Mouse (Mus musculus) hindbrain, embryonic 11.5 days (tissue): ENCODE results near the gene Chid1. TPM values are rescaled to one million over a fixed set of nuclear protein-coding genes. Genes with fewer than 3 reads are reported as not detected.

Experiments used
- ATAC-seq: fragments of 200-750 bp; cut with Nextera tagmentation; 2 replicates; pipeline ENCODE4 v1.8.0; 2017; ENCODE audit warnings: mild to moderate bottlenecking, moderate TSS enrichment, moderate library complexity; ENCODE audit not compliant: low FRiP score
- DNase-seq: peaks from one replicate; pipeline ENCODE4 v3.0.0-alpha.2; 2015; ENCODE audit warnings: low spot score
- H3K27ac ChIP-seq: fragments of 300-500 bp; sonication (generic); 2 replicates; pipeline ENCODE4 v1.5.1; 2014; ENCODE audit warnings: mild to moderate bottlenecking, low read depth, low read length
- H3K27me3 ChIP-seq: fragments of 300-500 bp; sonication (generic); 2 replicates; pipeline ENCODE4 v1.6.1; 2014; ENCODE audit warnings: mild to moderate bottlenecking, low read length, moderate library complexity, mixed read lengths; ENCODE audit not compliant: control insufficient read depth, insufficient read depth
- H3K36me3 ChIP-seq: fragments of 300-500 bp; sonication (generic); 2 replicates; pipeline ENCODE4 v1.6.1; 2014; ENCODE audit warnings: mild to moderate bottlenecking, low read length, moderate library complexity, mixed read lengths; ENCODE audit not compliant: control insufficient read depth, insufficient read depth
- H3K4me1 ChIP-seq: fragments of 300-500 bp; sonication (generic); replicated peaks from 2 replicates; pipeline ENCODE4 v1.6.1; 2014; ENCODE audit warnings: low read length, mixed read lengths; ENCODE audit not compliant: control insufficient read depth, insufficient read depth
- H3K4me2 ChIP-seq: fragments of 300-500 bp; sonication (generic); replicated peaks from 2 replicates; pipeline ENCODE4 v1.6.1; 2014; ENCODE audit warnings: mild to moderate bottlenecking, low read depth, low read length
- H3K4me3 ChIP-seq: fragments of 300-500 bp; sonication (generic); 2 replicates; pipeline ENCODE4 v1.5.1; 2014; ENCODE audit warnings: low read depth, low read length
- H3K9ac ChIP-seq: fragments of 300-500 bp; sonication (generic); 2 replicates; pipeline ENCODE4 v1.6.1; 2014; ENCODE audit warnings: low read depth, low read length
- H3K9me3 ChIP-seq: fragments of 300-500 bp; sonication (generic); 2 replicates; pipeline ENCODE4 v1.6.1; 2016; ENCODE audit warnings: low read length; ENCODE audit not compliant: control insufficient read depth
- WGBS: fragments of 180-500 bp; shearing (Covaris S2); extraction: QIAGEN DNeasy Blood & Tissue Kit; methylation state at CpG from one replicate; pipeline ENCODE4 v1.1.7; 2014; 5-methylcytosine and 5-hydroxymethylcytosine counted together
- polyA plus RNA-seq: library from polyadenylated mRNA; unstranded; fragments of >200 nt; fragmentation: Nextera tagmentation; extraction: Ambion mirVana; gene quantifications from 2 replicates; pipeline ENCODE4 v1.2.1, GENCODE M21; 2014

Gene Chid1
- polyA plus RNA-seq, 1 experiment from 2014 or later: 24.1 TPM

DNA sequence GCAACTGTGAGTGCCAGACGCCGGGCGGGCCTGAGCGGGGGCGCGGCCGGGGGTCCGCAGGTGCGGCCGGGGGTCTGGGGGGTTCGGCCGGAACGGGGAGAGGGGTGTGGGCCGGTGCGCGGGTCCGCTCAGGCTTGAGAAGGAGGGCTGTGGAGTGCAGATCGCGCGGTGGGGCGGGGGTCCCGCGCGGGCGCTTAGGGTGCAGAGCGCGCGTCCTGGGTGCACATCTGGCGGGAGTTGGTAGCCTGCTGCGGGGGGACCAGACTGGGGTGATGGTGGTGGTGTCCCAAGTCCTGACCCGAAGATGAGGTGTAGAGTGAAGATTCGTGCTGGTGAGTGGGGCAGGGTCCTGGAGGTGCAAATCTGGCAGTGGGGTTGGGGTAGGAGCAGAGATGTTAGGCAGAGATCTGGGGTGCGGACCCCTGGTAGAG lies 22.8 kb upstream of the Chid1 start:
- Histone ChIP-seq H3K4me2 (peak overlapping the region; percentile 88), H3K27ac (peak overlapping the region; percentile 85), H3K9ac (peak overlapping the region; percentile 96), H3K4me1 (0 out of 2 replicates have a peak, but pooled peaks cover 2% of the 10 kb centered on the region), H3K9me3 (no peaks in the 10 kb centered on the region), H3K4me3 (peak overlapping the region; percentile 98), H3K27me3 (no peaks in the 10 kb centered on the region), H3K36me3 (no peaks in the 10 kb centered on the region)
- 1% methylated on average over 33 of the region's 33 CpGs for WGBS
- peak; percentile 61 for ATAC-seq
- DNase-seq: peak; percentile 61

DNA sequence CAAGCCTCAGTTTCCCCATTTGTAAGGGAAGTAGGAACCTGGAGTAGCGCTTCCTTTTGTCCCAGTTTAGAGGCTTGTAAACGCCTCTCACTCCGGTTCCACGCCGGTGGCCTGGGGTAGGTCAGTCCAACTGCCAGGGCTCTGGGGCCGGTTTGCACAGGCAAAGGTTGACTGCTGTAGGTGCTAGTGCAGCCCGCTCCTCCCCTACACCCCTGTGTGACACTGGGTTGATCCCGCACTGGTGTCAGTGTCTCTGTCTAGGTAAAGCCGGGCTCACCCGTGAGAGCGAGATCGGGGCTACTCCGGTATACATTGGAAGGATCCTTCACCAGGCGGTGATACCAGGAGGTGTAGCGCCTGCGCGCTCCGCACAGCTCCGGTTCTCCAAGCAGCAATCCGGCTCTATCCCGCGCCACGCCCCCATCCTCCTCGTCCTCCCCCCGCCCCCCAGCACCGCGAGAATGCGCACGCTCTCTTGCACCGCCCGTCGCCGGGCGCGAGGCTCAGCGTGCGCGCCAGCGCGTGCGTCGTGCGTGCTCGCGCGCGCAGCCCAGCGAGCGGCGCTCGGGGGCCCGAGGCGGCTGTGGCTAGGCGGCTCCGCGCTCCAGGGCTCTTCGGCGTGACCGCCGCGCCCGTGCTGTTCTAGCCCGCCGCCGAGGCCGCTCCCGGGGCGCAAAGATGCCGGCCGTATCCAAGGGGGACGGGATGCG lies 22.2 kb upstream of the Chid1 start, which contains the start of gene Ap2a2:
TSS of gene Ap2a2 (plus strand) at position 492 of the 710 bp plus-strand sequence.
- peak within 1 kb of the TSS; percentile 96 for H3K9ac ChIP-seq
- WGBS: 0% methylated on average over 53 of the region's 72 CpGs
- H3K27ac ChIP-seq: peak within 1 kb of the TSS; percentile 85
- no peaks in the 10 kb centered on the region for H3K36me3 ChIP-seq
- 0 out of 2 replicates have a peak, but pooled peaks cover 2% of the 10 kb centered on the region for H3K4me1 ChIP-seq
- ATAC-seq (peak; percentile 92), DNase-seq (peak; percentile 98)
- no peaks in the 10 kb centered on the region for H3K27me3 ChIP-seq
- no peaks in the 10 kb centered on the region for H3K9me3 ChIP-seq
- H3K4me3 ChIP-seq: peak within 1 kb of the TSS; percentile 98
- H3K4me2 ChIP-seq: peak within 1 kb of the TSS; percentile 88

DNA sequence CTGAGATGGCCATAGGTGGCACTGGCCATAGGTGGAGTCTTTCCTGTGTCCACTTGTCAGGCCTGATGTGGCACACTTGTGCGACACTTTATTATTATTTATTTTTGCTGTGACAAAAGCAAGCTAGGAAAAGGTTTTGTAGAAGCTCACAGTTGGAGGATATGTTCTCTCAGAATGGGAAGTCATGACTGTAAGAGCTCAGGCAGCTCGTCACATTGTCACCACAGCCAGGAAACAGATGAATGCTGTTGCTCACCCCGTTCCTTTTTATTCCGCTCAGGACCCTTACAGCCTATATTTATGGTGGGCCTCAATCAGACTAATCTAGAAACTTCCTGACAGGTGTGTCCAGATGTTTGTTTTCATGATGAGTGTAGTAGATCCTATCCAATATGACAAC lies 20.8 kb upstream of the Chid1 start:
- no peak overlapping the region for H3K4me3 ChIP-seq
- WGBS: 87% methylated on average over 4 of the region's 4 CpGs
- DNase-seq: no peak
- ATAC-seq: no peak
- H3K9ac ChIP-seq: no peak overlapping the region
- no peaks in the 10 kb centered on the region for H3K9me3 ChIP-seq
- no peak overlapping the region for H3K4me2 ChIP-seq
- no peak overlapping the region for H3K27ac ChIP-seq
- no peaks in the 10 kb centered on the region for H3K27me3 ChIP-seq
- H3K36me3 ChIP-seq: no peaks in the 10 kb centered on the region
- H3K4me1 ChIP-seq: 0 out of 2 replicates have a peak, but pooled peaks cover 2% of the 10 kb centered on the region

DNA sequence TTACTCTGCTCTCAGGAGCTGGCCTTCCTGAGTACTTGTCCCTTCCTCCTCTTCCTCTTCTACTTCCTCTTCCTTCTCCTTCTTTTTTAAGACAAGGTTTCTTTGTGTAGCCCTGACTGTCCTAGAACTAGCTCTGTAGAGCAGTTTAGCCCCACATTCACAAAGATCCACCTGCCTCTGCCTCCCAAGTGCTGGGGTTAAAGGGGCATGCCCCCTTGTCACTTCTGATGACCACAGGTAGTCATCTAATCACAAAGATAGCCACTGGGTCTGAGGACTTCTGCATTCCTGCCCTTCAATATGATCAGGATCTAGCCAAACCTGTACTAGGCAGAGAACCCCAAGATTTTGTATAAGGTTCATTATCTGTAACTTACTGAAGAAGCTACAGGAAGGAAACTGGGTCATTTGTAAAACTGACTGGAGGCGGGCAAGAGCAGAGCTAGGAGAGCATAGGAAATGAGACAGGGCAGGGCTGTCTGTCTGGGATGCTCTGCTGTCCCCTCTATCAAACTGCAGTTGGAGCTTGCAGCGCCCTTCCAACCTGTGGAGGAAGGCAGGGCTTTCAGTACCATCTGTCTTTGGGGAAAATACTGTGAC lies 20.2 kb upstream of the Chid1 start:
- no peak overlapping the region for H3K9ac ChIP-seq

DNA sequence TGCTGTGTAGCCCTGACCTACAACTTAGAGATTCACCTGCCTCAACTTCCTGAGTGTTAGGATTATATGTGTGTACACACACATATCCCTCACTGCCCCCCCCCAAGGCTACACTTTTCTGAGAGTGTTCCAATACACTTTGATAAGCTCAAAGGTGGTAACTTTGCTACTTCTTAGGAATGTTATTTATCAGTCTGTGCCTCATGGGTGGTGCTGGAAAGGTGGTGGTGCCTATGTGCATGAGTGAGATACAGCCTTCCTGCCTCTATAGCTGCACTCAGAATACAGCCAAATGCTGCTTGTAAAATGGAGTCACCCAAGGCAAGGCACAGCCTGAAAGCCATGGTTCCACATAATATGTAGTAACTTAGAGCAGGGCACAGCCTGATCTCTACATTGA lies 19.3 kb upstream of the Chid1 start:
- no peak for DNase-seq
- Histone ChIP-seq H3K27me3 (no peaks in the 10 kb centered on the region), H3K4me2 (no peak overlapping the region), H3K4me3 (no peak overlapping the region), H3K36me3 (no peaks in the 10 kb centered on the region), H3K9me3 (no peaks in the 10 kb centered on the region), H3K4me1 (0 out of 2 replicates have a peak, but pooled peaks cover 2% of the 10 kb centered on the region), H3K9ac (no peak overlapping the region), H3K27ac (no peak overlapping the region)
- ATAC-seq: no peak

More for the DNA sequence above, 20.2 kb upstream of the Chid1 start:
- no peaks in the 10 kb centered on the region for H3K9me3 ChIP-seq
- no peak overlapping the region for H3K4me2 ChIP-seq
- no peaks in the 10 kb centered on the region for H3K36me3 ChIP-seq
- ATAC-seq: no peak
- no peak overlapping the region for H3K27ac ChIP-seq
- DNase-seq: no peak
- H3K4me1 ChIP-seq: 0 out of 2 replicates have a peak, but pooled peaks cover 2% of the 10 kb centered on the region
- 69% methylated on average over 2 of the region's 2 CpGs for WGBS
- H3K4me3 ChIP-seq: no peak overlapping the region
- H3K27me3 ChIP-seq: no peaks in the 10 kb centered on the region

DNA sequence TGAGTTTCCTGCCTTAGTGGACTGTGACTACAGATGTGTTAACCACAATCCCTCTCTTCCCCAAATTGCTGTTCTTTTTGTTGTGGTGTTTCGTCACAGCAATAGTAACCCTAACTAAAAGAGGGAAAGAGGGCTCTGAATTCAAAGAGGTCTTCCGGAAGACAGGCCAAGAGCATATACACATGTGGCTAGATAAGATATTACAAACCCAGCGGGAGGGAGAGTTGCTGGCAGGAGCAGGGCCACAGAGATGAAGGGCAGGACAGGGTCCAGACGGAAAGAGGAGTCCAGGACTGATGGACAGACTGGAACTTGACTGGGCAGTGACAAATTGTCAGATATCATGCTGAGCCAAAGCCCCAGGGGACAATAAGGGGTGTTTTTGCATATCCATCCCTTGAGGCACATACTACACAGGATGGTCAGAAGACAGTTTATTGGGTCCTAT lies 18.7 kb upstream of the Chid1 start:
- no peak overlapping the region for H3K4me2 ChIP-seq

GRCm38 (mm10) chr7:141550464-141550863 lies 10.8 kb upstream of the Chid1 start:
- no peak overlapping the region for H3K9ac ChIP-seq
- no peaks in the 10 kb centered on the region for H3K36me3 ChIP-seq
- 75% methylated on average over 2 of the region's 2 CpGs for WGBS
- no peak overlapping the region for H3K4me3 ChIP-seq
- no peaks in the 10 kb centered on the region for H3K9me3 ChIP-seq
- H3K4me1 ChIP-seq: no peaks in the 10 kb centered on the region
- H3K27me3 ChIP-seq: no peaks in the 10 kb centered on the region
- no peak overlapping the region for H3K27ac ChIP-seq
- DNase-seq (no peak), ATAC-seq (no peak)
- H3K4me2 ChIP-seq: no peak overlapping the region

More for the DNA sequence above, 18.7 kb upstream of the Chid1 start:
- Histone ChIP-seq H3K27ac (no peak overlapping the region), H3K27me3 (no peaks in the 10 kb centered on the region), H3K36me3 (no peaks in the 10 kb centered on the region), H3K9ac (no peak overlapping the region), H3K9me3 (no peaks in the 10 kb centered on the region), H3K4me1 (0 out of 2 replicates have a peak, but pooled peaks cover 2% of the 10 kb centered on the region), H3K4me3 (no peak overlapping the region)
- DNase-seq (no peak), ATAC-seq (no peak)
- 74% methylated on average over 4 of the region's 4 CpGs for WGBS

DNA sequence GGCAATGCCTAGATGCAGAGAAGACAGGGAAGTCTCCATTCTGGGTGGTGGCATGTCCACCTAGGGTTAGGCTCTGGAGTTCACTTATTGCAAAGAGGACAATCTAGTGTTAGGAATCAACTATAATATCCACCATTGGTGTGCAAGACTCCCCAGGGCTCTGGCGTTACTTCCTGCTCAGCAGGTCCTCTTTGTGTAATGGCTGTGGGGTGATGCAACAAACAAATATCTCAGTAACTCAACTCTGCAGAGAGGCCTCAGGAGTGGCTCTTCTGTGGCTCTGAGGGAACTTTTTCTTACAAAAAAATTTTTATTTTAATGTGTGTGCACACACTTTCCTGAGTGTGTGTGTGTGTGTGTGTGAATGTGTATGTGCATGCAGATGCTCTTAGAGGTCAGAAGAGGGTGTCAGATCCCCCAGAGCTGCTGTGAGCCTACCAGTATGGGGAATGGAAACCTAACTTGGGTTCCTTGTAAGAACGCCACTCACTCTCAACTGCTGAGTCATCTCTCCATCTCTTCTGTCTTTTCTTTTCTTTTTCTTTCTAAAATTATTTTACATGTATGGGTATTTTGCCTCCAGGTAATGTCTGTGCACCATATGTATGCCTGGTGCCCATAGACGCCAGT lies 9.9 kb upstream of the Chid1 start:
- WGBS: 86% methylated on average over 3 of the region's 3 CpGs
- Histone ChIP-seq H3K27me3 (no peaks in the 10 kb centered on the region), H3K4me2 (no peak overlapping the region), H3K4me1 (no peaks in the 10 kb centered on the region), H3K4me3 (no peak overlapping the region), H3K27ac (no peak overlapping the region), H3K9me3 (no peaks in the 10 kb centered on the region), H3K36me3 (no peaks in the 10 kb centered on the region), H3K9ac (no peak overlapping the region)
- ATAC-seq (no peak), DNase-seq (no peak)
